Mouse (Mus musculus): ENCODE data around the gene Arhgap15.

- TF ChIP-seq CTCF (IDR thresholded peaks at IDR 0.05; ENCODE audit: low read depth, low read length) (no peak), GATA1 (IDR thresholded peaks at IDR 0.05; ENCODE audit: borderline replicate concordance, low read length) (no peak), POLR2AphosphoS5 (IDR thresholded peaks at IDR 0.05; ENCODE audit: insufficient replicate concordance, low read depth, low read length) (no peak)
Measured at GRCm38 (mm10) chr2:43959189-43959588, 210.6 kb downstream of the Arhgap15 start.

All from G1E (cell line).